Mouse (Mus musculus) liver, embryonic 11.5 days (tissue): ENCODE measurements at regions not wholly inside any gene's neighbourhood (a gene's known extent, or its start where the extent isn't known, plus 50 kb on each side); places are given as distances from the start of the nearest gene placed in this dataset.

Source experiments
- ATAC-seq: fragments of 200-750 bp; cut with Nextera tagmentation; replicated peaks from 2 replicates; pipeline ENCODE4 v1.8.0; 2017; ENCODE audit warnings: moderate number of reproducible peaks, mild to moderate bottlenecking, moderate TSS enrichment, moderate library complexity; ENCODE audit not compliant: low FRiP score
- DNase-seq: peaks from one replicate; pipeline ENCODE4 v3.0.0-alpha.2; 2017; ENCODE audit warnings: low spot score
- H3K27ac ChIP-seq: fragments of 300-500 bp; sonication (generic); 2 replicates; pipeline ENCODE4 v1.5.1; 2014; ENCODE audit warnings: mild to moderate bottlenecking, low read depth, low read length, control low read depth
- H3K27me3 ChIP-seq: fragments of 300-500 bp; sonication (generic); replicated peaks from 2 replicates; pipeline ENCODE4 v1.6.1; 2014; ENCODE audit warnings: low read length, mixed read lengths; ENCODE audit not compliant: control insufficient read depth, insufficient read depth
- H3K36me3 ChIP-seq: fragments of 300-500 bp; sonication (generic); 2 replicates; pipeline ENCODE4 v1.6.1; 2014; ENCODE audit warnings: mild to moderate bottlenecking, low read length, moderate library complexity, mixed read lengths; ENCODE audit not compliant: control insufficient read depth, insufficient read depth
- H3K4me1 ChIP-seq: fragments of 300-500 bp; sonication (generic); replicated peaks from 2 replicates; pipeline ENCODE4 v1.6.1; 2014; ENCODE audit warnings: low read length, mixed read lengths; ENCODE audit not compliant: control insufficient read depth, insufficient read depth
- H3K4me2 ChIP-seq: fragments of 300-500 bp; sonication (generic); 2 replicates; pipeline ENCODE4 v1.6.1; 2014; ENCODE audit warnings: mild to moderate bottlenecking, control low read depth, moderate library complexity
- H3K4me3 ChIP-seq: fragments of 300-500 bp; sonication (generic); 2 replicates; pipeline ENCODE4 v1.5.1; 2014; ENCODE audit warnings: low read depth, low read length, control low read depth
- H3K9ac ChIP-seq: fragments of 300-500 bp; sonication (generic); 2 replicates; pipeline ENCODE4 v1.6.1; 2014; ENCODE audit warnings: low read depth, low read length, control low read depth
- H3K9me3 ChIP-seq: fragments of 300-500 bp; sonication (generic); 2 replicates; pipeline ENCODE4 v1.6.1; 2016; ENCODE audit warnings: low read length, inconsistent platforms, mixed read lengths; ENCODE audit not compliant: control insufficient read depth
- WGBS: fragments of 180-500 bp; shearing (Covaris S2); extraction: QIAGEN DNeasy Blood & Tissue Kit; methylation state at CpG from one replicate; pipeline ENCODE4 v1.1.7; 2014; 5-methylcytosine and 5-hydroxymethylcytosine counted together

GRCm38 (mm10) chr7:72957674-72958073, 417.6 kb upstream of the Rgma start:
- DNase-seq = no peak
- H3K4me3 ChIP-seq = no peak overlapping the region
- H3K9me3 ChIP-seq = no peaks in the 10 kb centered on the region
- no peak overlapping the region for H3K4me2 ChIP-seq
- no peaks in the 10 kb centered on the region for H3K36me3 ChIP-seq
- no peaks in the 10 kb centered on the region for H3K27me3 ChIP-seq
- H3K4me1 ChIP-seq = no peaks in the 10 kb centered on the region
- no peak overlapping the region for H3K27ac ChIP-seq
- no peak overlapping the region for H3K9ac ChIP-seq
- 72% methylated on average over 4 of the region's 4 CpGs for whole genome bisulfite sequencing
- ATAC-seq = no peak

GRCm38 (mm10) chr7:72961321-72961720, 414.0 kb upstream of the Rgma start:
- no peaks in the 10 kb centered on the region for H3K9me3 ChIP-seq
- ATAC-seq (no peak), DNase-seq (no peak)
- H3K27ac ChIP-seq = no peak overlapping the region
- 72% methylated on average over 4 of the region's 4 CpGs for WGBS
- no peaks in the 10 kb centered on the region for H3K4me1 ChIP-seq
- H3K36me3 ChIP-seq = no peaks in the 10 kb centered on the region
- H3K4me2 ChIP-seq = no peak overlapping the region
- no peak overlapping the region for H3K9ac ChIP-seq
- no peaks in the 10 kb centered on the region for H3K27me3 ChIP-seq
- H3K4me3 ChIP-seq = no peak overlapping the region

- no peaks in the 10 kb centered on the region for H3K36me3 ChIP-seq
- H3K27me3 ChIP-seq = no peaks in the 10 kb centered on the region
- DNase-seq = no peak
- H3K4me2 ChIP-seq = no peak overlapping the region
- ATAC-seq = no peak
- H3K4me1 ChIP-seq = no peaks in the 10 kb centered on the region
- 48% methylated on average over 3 of the region's 3 CpGs for WGBS
- no peak overlapping the region for H3K9ac ChIP-seq
- H3K9me3 ChIP-seq = no peaks in the 10 kb centered on the region
- H3K4me3 ChIP-seq = no peak overlapping the region
- no peak overlapping the region for H3K27ac ChIP-seq
These were observed 412.5 kb upstream of the Rgma start for GRCm38 (mm10) chr7:72962815-72963214.

GRCm38 (mm10) chr7:72963908-72964307, 411.4 kb upstream of the Rgma start:
- ATAC-seq (no peak), DNase-seq (no peak)
- H3K4me3 ChIP-seq = no peak overlapping the region
- H3K9ac ChIP-seq = no peak overlapping the region
- no peaks in the 10 kb centered on the region for H3K4me1 ChIP-seq
- H3K36me3 ChIP-seq = no peaks in the 10 kb centered on the region
- no peaks in the 10 kb centered on the region for H3K9me3 ChIP-seq
- no peaks in the 10 kb centered on the region for H3K27me3 ChIP-seq
- 72% methylated on average over 3 of the region's 3 CpGs for WGBS
- no peak overlapping the region for H3K27ac ChIP-seq
- H3K4me2 ChIP-seq = no peak overlapping the region

- H3K9ac ChIP-seq = no peak overlapping the region
- H3K27ac ChIP-seq = no peak overlapping the region
- ATAC-seq (no peak), DNase-seq (no peak)
- H3K4me3 ChIP-seq = no peak overlapping the region
- H3K36me3 ChIP-seq = no peaks in the 10 kb centered on the region
- H3K27me3 ChIP-seq = no peaks in the 10 kb centered on the region
- H3K4me1 ChIP-seq = no peaks in the 10 kb centered on the region
- WGBS = 69% methylated on average over 4 of the region's 4 CpGs
- H3K9me3 ChIP-seq = no peaks in the 10 kb centered on the region
- H3K4me2 ChIP-seq = no peak overlapping the region
These were observed 407.1 kb upstream of the Rgma start for GRCm38 (mm10) chr7:72968193-72968592.

- DNase-seq (no peak), ATAC-seq (no peak)
- Histone ChIP-seq H3K9ac (no peak overlapping the region), H3K9me3 (no peaks in the 10 kb centered on the region), H3K4me1 (no peaks in the 10 kb centered on the region), H3K4me2 (no peak overlapping the region), H3K4me3 (no peak overlapping the region), H3K36me3 (no peaks in the 10 kb centered on the region), H3K27me3 (no peaks in the 10 kb centered on the region), H3K27ac (no peak overlapping the region)
- WGBS = 79% methylated on average over 5 of the region's 5 CpGs
These were observed 403.6 kb upstream of the Rgma start for GRCm38 (mm10) chr7:72971506-72972267.

- Histone ChIP-seq H3K9me3 (no peaks in the 10 kb centered on the region), H3K27ac (no peak overlapping the region), H3K27me3 (no peaks in the 10 kb centered on the region), H3K4me2 (no peak overlapping the region), H3K9ac (no peak overlapping the region), H3K4me1 (no peaks in the 10 kb centered on the region), H3K4me3 (no peak overlapping the region), H3K36me3 (no peaks in the 10 kb centered on the region)
- DNase-seq (no peak), ATAC-seq (no peak)
- WGBS = 55% methylated on average over 7 of the region's 7 CpGs
These were observed 402.9 kb upstream of the Rgma start for GRCm38 (mm10) chr7:72972397-72972796.

- whole genome bisulfite sequencing = 76% methylated on average over 3 of the region's 3 CpGs
- H3K36me3 ChIP-seq = no peaks in the 10 kb centered on the region
These were observed 401.5 kb upstream of the Rgma start for GRCm38 (mm10) chr7:72973771-72974170.

GRCm38 (mm10) chr7:72974384-72974783, 400.9 kb upstream of the Rgma start:
- ATAC-seq (no peak), DNase-seq (no peak)
- Histone ChIP-seq H3K27ac (no peak overlapping the region), H3K4me2 (no peak overlapping the region), H3K27me3 (no peaks in the 10 kb centered on the region), H3K36me3 (no peaks in the 10 kb centered on the region), H3K9me3 (no peaks in the 10 kb centered on the region), H3K4me3 (no peak overlapping the region), H3K9ac (no peak overlapping the region), H3K4me1 (no peaks in the 10 kb centered on the region)
- 78% methylated on average over 3 of the region's 3 CpGs for WGBS

More at GRCm38 (mm10) chr7:72973771-72974170, 401.5 kb upstream of the Rgma start:
- Histone ChIP-seq H3K4me1 (no peaks in the 10 kb centered on the region), H3K4me3 (no peak overlapping the region), H3K4me2 (no peak overlapping the region), H3K27me3 (no peaks in the 10 kb centered on the region), H3K27ac (no peak overlapping the region), H3K9me3 (no peaks in the 10 kb centered on the region), H3K9ac (no peak overlapping the region)
- DNase-seq (no peak), ATAC-seq (no peak)
